Mouse (Mus musculus) layer of hippocampus, adult 9-10 months (tissue): ENCODE data around the gene Gm47841.

ENCODE experiments used
- DNase-seq: peaks from one replicate; pipeline ENCODE4 v3.0.0; 2022; ENCODE audit warnings: low spot score

Gene Gm47841

DNA sequence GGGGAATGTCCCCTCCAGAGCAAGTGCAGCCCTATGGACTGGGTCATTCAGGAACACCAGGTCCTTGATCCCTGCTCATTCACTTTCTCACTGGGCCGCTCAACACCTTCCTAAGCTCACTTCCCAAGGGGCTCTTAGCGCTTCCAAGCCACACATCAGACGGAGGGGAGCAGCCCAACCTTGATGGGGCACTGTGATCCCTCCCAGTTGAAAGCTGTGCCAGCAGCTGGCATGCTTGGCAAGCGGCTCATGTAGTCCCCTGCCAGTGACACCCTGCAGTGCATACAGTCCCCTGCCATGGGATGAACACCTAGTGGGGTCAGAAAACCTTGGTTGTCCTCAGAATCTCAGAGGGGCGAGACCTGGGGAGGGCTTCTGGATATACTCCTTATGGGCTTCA, 26.9 kb upstream of the Gm47841 start:
- DNase-seq = no peak

DNA sequence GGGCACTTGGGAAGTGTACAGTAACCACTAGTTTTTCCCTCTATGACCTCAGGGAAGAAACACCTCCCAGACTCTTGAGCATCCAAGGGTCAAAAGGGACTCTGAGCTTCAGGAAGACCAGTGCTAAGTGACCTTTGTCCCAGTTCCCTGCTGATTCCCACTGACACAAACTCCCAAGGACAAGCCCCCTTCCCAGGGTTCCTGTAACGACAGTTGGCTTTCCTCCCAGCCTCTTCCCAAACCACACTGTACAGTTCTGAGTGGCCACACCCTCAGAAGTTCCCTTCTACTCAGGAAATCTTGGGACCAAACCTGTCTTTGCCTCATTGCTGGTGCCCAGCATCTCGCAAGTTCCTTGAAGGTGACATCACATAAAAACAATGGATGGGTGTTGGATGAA, 25.5 kb upstream of the Gm47841 start:
- no peak for DNase-seq

- DNase-seq = no peak
Observed at GRCm38 (mm10) chr15:101070762-101071161, 23.6 kb upstream of the Gm47841 start.

DNA sequence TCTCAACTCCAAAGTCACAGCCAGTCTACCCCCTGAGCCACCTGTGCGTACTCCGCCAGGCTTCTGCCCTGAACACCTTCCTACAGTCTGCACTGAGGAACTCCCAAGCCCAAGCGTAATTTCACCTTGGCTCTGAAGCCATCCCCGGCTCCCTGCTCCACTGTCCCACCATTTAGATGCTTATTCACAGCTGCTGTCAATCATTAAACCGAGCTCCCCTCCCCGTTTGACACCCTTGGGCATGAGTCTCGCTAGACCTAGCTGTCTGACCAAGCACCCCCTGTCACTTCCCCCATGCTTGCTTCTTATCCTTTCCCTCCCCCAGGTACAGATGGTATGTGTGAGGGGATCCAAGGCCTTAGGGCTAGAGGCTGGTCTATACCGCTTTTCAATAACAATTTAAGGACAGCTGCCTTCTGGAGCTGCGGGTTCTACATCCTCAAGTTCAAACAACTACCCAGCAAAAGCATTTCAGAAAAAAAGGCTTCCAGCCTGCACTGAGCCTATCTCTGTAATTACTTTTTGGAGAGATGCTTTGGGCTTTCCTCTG, 22.5 kb upstream of the Gm47841 start:
- DNase-seq = no peak

DNA sequence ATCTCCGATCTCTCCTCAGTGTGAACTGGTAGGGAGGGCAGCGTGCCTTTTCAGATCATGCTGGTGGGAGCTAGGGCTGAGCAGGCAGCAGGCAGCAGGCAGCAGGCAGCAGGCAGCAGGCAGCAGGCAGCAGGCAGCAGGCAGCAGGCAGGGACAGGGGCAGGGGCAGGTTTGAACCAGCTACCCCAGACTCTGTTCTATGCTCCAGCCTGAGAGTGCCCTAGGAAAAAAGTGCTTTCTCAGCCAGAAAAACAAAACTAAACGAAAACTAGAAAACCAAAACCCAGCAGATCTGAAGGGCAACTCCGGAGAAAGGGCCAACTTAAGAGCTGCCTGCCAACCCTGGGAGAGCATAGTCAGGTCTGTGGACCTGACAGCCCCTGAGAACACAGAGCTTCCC, 21.5 kb upstream of the Gm47841 start:
- DNase-seq = no peak

- no peak for DNase-seq
Observed at GRCm38 (mm10) chr15:101068029-101068428, 20.8 kb upstream of the Gm47841 start.

DNA sequence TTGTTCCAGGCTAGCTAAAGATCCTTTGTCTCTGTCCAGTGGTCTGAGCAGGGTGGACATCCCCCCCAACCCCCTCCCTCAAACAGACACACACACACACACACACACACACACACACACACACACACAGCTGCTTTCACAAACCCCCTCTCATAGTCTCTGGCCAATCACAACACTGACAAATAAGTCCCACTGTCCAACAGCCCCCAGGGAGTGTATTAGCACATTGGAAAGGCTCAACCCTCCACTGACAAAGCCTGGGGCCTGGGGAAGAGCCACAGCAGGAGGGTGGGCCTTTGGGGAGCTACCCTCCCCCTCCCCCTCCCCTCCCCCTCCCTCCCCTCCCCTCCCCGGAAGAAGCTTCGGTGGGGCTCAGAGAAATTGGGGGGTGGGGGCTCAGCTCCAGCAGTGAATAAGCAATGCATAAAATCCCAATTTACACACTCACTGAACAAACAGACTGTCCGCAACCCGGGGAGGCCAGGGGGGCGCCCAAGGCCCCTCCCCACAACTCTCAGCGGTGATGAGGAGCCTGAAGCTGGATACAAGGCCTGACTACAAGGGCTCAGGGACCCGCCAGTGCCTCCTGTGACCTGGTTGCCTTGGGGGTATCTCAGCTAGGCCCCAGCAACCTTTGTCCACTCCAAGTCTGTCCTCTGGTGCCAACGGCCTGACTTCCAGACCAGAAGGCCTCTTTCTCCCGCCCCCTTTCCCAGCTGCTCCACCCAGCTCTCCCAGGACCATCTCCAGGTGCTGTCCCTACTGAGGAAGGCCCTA, 19.9 kb upstream of the Gm47841 start:
- DNase-seq = no peak

- DNase-seq = no peak
Observed at GRCm38 (mm10) chr15:101066364-101066847, 19.2 kb upstream of the Gm47841 start.

- no peak for DNase-seq
Observed at GRCm38 (mm10) chr15:101065069-101065468, 17.9 kb upstream of the Gm47841 start.

GRCm38 (mm10) chr15:101060280-101060852, 13.2 kb upstream of the Gm47841 start:
- no peak for DNase-seq

- DNase-seq = no peak
Observed at GRCm38 (mm10) chr15:101059570-101060279, 12.5 kb upstream of the Gm47841 start.

- peak; percentile 27 for DNase-seq
Observed at GRCm38 (mm10) chr15:101056225-101056624, 9.0 kb upstream of the Gm47841 start.

GRCm38 (mm10) chr15:101054541-101054940, 7.3 kb upstream of the Gm47841 start:
- DNase-seq = no peak

GRCm38 (mm10) chr15:101053832-101054459, 6.7 kb upstream of the Gm47841 start:
- no peak for DNase-seq

GRCm38 (mm10) chr15:101052560-101053501, 5.6 kb upstream of the Gm47841 start:
- no peak for DNase-seq

DNA sequence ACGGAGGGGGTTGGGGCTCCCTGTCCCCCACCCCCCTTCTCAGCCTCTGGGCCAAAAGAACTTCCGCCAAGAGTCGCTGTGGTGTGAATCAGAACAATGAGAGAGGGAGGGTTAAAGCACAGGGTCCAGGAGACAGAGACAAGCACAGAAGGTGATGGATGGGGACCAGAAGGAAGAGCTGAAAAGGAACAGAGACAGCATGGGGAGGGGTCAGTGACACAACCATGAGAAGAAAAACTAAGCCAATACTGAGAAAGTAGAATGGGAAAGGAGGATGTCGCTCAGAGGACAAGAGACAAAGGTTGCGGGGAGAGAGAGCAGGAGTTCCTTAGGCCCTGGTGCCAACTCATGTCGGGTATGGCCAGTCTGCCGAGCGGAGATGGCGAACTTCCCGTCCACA, 4.7 kb upstream of the Gm47841 start:
- DNase-seq = no peak

DNA sequence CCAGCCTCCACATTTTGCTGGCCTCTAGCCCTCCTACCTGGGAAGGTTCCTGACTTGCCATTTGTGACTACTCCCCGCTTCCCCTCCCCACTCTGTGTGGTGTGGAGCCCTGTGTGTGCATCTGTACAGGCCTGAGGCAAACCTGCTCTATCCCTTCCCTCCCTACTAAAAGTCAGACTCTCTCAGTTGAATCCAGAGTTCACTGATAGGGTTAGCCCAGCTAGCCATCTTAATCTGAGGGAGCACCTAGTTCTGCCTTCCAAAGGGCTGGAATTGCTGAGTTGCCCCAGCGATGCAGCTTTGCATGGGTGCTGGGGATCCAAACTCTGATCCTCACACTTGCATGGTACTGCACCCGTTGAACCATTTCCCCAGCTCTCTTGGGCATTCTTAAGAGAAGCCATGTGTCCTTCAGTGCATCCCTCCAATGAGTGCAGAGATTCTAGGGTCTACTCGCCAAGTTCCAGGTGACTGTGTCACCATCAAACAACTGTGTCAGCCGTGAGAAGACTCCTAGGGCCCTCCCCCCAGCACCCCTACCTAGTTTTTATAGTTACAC, 1.2 kb upstream of the Gm47841 start:
- no peak for DNase-seq

GRCm38 (mm10) chr15:101046527-101047193, 537 bp downstream of the Gm47841 start:
- no peak for DNase-seq

- no peak for DNase-seq
Observed at GRCm38 (mm10) chr15:101046039-101046526, 1.1 kb downstream of the Gm47841 start.

- DNase-seq = no peak
Observed at GRCm38 (mm10) chr15:101044531-101044930, 2.7 kb downstream of the Gm47841 start.
